Mouse (Mus musculus) thymus, postnatal 36 days (tissue): Measurements from ENCODE around the gene Fbxo46.

Source experiments
- DNase-seq, 2 experiments: peaks; one replicate each; pipeline ENCODE4 v3.0.0; 2022; ENCODE audit warnings: mixed read lengths in 2 of 2

Gene Fbxo46

GRCm38 (mm10) chr7:19093537-19094385 lies 25.9 kb upstream of the Fbxo46 start:
- peak; percentile 92 to 95 for DNase-seq

GRCm38 (mm10) chr7:19094471-19094825 lies 25.2 kb upstream of the Fbxo46 start, which contains the start of gene Six5:
TSS of gene Six5 (plus strand) at chr7:19094594.
- peak; percentile 59 to 78 for DNase-seq

- DNase-seq, result peak; percentile 39 to 61
These were observed 24.6 kb upstream of the Fbxo46 start for GRCm38 (mm10) chr7:19094826-19095750.

GRCm38 (mm10) chr7:19095751-19096110 lies 23.9 kb upstream of the Fbxo46 start:
- DNase-seq, result peak in 1 of 2 experiments; percentile 40

GRCm38 (mm10) chr7:19096421-19096976 lies 23.2 kb upstream of the Fbxo46 start:
- no peak for DNase-seq

GRCm38 (mm10) chr7:19097217-19097616 lies 22.4 kb upstream of the Fbxo46 start:
- no peak for DNase-seq

GRCm38 (mm10) chr7:19097863-19098262 lies 21.8 kb upstream of the Fbxo46 start:
- no peak for DNase-seq

- no peak for DNase-seq
These were observed 20.8 kb upstream of the Fbxo46 start for GRCm38 (mm10) chr7:19098811-19099210.

GRCm38 (mm10) chr7:19100290-19100689 lies 19.4 kb upstream of the Fbxo46 start:
- no peak for DNase-seq

GRCm38 (mm10) chr7:19103741-19104140 lies 15.9 kb upstream of the Fbxo46 start:
- no peak for DNase-seq

- DNase-seq, result no peak
These were observed 15.2 kb upstream of the Fbxo46 start for GRCm38 (mm10) chr7:19104486-19104885.

- no peak for DNase-seq
These were observed 12.2 kb upstream of the Fbxo46 start for GRCm38 (mm10) chr7:19107436-19107835.

GRCm38 (mm10) chr7:19109565-19109964 lies 10.1 kb upstream of the Fbxo46 start:
- no peak for DNase-seq

GRCm38 (mm10) chr7:19118028-19118771 lies 1.5 kb upstream of the Fbxo46 start, which contains the start of gene Gm4969:
TSS of gene Gm4969 (minus strand) at chr7:19118368.
- peak in 1 of 2 experiments; percentile 70 for DNase-seq

GRCm38 (mm10) chr7:19119083-19119482 lies 576 bp upstream of the Fbxo46 start:
- peak in 1 of 2 experiments; percentile 16 for DNase-seq

- DNase-seq, result no peak
These were observed 2.0 kb downstream of the Fbxo46 start for GRCm38 (mm10) chr7:19121686-19122085.

- DNase-seq, result no peak
These were observed 5.1 kb downstream of the Fbxo46 start for GRCm38 (mm10) chr7:19124713-19125112.

GRCm38 (mm10) chr7:19127744-19128143 lies 8.1 kb downstream of the Fbxo46 start:
- no peak for DNase-seq

- DNase-seq, result no peak
These were observed 9.7 kb downstream of the Fbxo46 start for GRCm38 (mm10) chr7:19129396-19129795.

- no peak for DNase-seq
These were observed 11.0 kb downstream of the Fbxo46 start for GRCm38 (mm10) chr7:19130657-19131056.

- DNase-seq, result peak; percentile 91 to 94
These were observed 11.7 kb downstream of the Fbxo46 start for GRCm38 (mm10) chr7:19131324-19131848.

GRCm38 (mm10) chr7:19136168-19136567 lies 16.5 kb downstream of the Fbxo46 start:
- DNase-seq, result no peak
